Mouse (Mus musculus) limb, embryonic 14.5 days (tissue): ENCODE measurements around the gene Zfp385c. TPM values are rescaled to one million over a fixed set of nuclear protein-coding genes. Genes with fewer than 3 reads are reported as not detected.
A peak's percentile ranks its signal among the peaks of the same experiment; 100 is the strongest.

Experiments
- ATAC-seq: fragments of 200-750 bp; cut with Nextera tagmentation; 2 replicates; pipeline ENCODE4 v1.8.0; 2017; ENCODE audit warnings: low read depth, moderate number of reproducible peaks, moderate TSS enrichment; ENCODE audit not compliant: low FRiP score
- DNase-seq: peaks from one replicate; pipeline ENCODE4 v3.0.0-alpha.2; 2015; ENCODE audit warnings: low spot score
- H3K27ac ChIP-seq: fragments of 300-500 bp; sonication (generic); replicated peaks from 2 replicates; pipeline ENCODE4 v1.5.1; 2014; ENCODE audit warnings: low read depth, mild to moderate bottlenecking, low read length, moderate library complexity, mixed read lengths
- H3K27me3 ChIP-seq: fragments of 300-500 bp; sonication (generic); 2 replicates; pipeline ENCODE4 v1.6.1; 2014; ENCODE audit warnings: low read length, mixed read lengths; ENCODE audit not compliant: control insufficient read depth, insufficient read depth
- H3K36me3 ChIP-seq: fragments of 300-500 bp; sonication (generic); 2 replicates; pipeline ENCODE4 v1.6.1; 2014; ENCODE audit warnings: mild to moderate bottlenecking, low read length, moderate library complexity, mixed read lengths; ENCODE audit not compliant: control insufficient read depth, insufficient read depth
- H3K4me1 ChIP-seq: fragments of 300-500 bp; sonication (generic); 2 replicates; pipeline ENCODE4 v1.6.1; 2014; ENCODE audit warnings: antibody characterized with exemption, low read length, mixed read lengths; ENCODE audit not compliant: control insufficient read depth, insufficient read depth
- H3K4me2 ChIP-seq: fragments of 300-500 bp; sonication (generic); replicated peaks from 2 replicates; pipeline ENCODE4 v1.6.1; 2014; ENCODE audit warnings: low read depth, mild to moderate bottlenecking, low read length, moderate library complexity; ENCODE audit not compliant: severe bottlenecking
- H3K4me3 ChIP-seq: fragments of 300-500 bp; sonication (generic); replicated peaks from 2 replicates; pipeline ENCODE4 v1.5.1; 2014; ENCODE audit warnings: low read length
- H3K9ac ChIP-seq: fragments of 300-500 bp; sonication (generic); 2 replicates; pipeline ENCODE4 v1.6.1; 2014; ENCODE audit warnings: mild to moderate bottlenecking, low read depth, low read length, moderate library complexity; ENCODE audit not compliant: severe bottlenecking
- H3K9me3 ChIP-seq: fragments of 300-500 bp; sonication (generic); 2 replicates; pipeline ENCODE4 v1.6.1; 2016; ENCODE audit warnings: low read length; ENCODE audit not compliant: control insufficient read depth
- POLR2A ChIP-seq: fragments of 200-500 bp; IDR thresholded peaks from 2 replicates; pipeline ENCODE4 v1.8.0; 2012; ENCODE audit warnings: inconsistent platforms, mild to moderate bottlenecking, moderate library complexity, borderline replicate concordance; ENCODE audit not compliant: insufficient read depth, insufficient read length; ENCODE audit errors: extremely low read depth
- WGBS: fragments of 180-500 bp; shearing (Covaris S2); extraction: QIAGEN DNeasy Blood & Tissue Kit; methylation state at CpG from one replicate; pipeline ENCODE4 v1.1.7; 2014; 5-methylcytosine and 5-hydroxymethylcytosine counted together
- polyA plus RNA-seq, 2 experiments: library from polyadenylated mRNA; depleted of rRNA in 1 of 2; stranded (reverse) in 1 of 2; unstranded in 1 of 2; fragments of >200 nt; fragmentation: Nextera tagmentation in 1 of 2; extraction: Ambion mirVana in 1 of 2; gene quantifications; 2 replicates each; pipeline versions ENCODE4 v1.2.1 to v1.2.3; 2012 to 2014

The Zfp385c gene
- polyA plus RNA-seq, 2 experiments = 0.72 to 6.4 TPM

GRCm38 (mm10) chr11:100628056-100628455 is 64.2 kb downstream of the Zfp385c start:
- 88% methylated on average over 5 of the region's 5 CpGs for WGBS
- DNase-seq (no peak), ATAC-seq (no peak)
- Histone ChIP-seq H3K9ac (no peak overlapping the region), H3K9me3 (no peaks in the 10 kb centered on the region), H3K4me3 (no peak overlapping the region), H3K4me2 (no peak overlapping the region), H3K27me3 (no peaks in the 10 kb centered on the region), H3K4me1 (peaks cover 8% of the 10 kb centered on the region; the same call in 1 of the 2 replicates), H3K36me3 (peaks cover 26% of the 10 kb centered on the region), H3K27ac (no peak overlapping the region)
- no peak for TF ChIP-seq POLR2A

GRCm38 (mm10) chr11:100626701-100627195 is 65.5 kb downstream of the Zfp385c start:
- H3K36me3 ChIP-seq = peaks cover 26% of the 10 kb centered on the region
- no peaks in the 10 kb centered on the region for H3K9me3 ChIP-seq
- WGBS = 30% methylated on average over 9 of the region's 9 CpGs
- ATAC-seq (no peak), DNase-seq (peak; percentile 63)
- no peak for TF ChIP-seq POLR2A
- no peaks in the 10 kb centered on the region for H3K27me3 ChIP-seq
- H3K9ac ChIP-seq = no peak overlapping the region
- H3K4me3 ChIP-seq = no peak overlapping the region
- H3K27ac ChIP-seq = no peak overlapping the region
- no peak overlapping the region for H3K4me2 ChIP-seq
- peaks cover 11% of the 10 kb centered on the region; the same call in 1 of the 2 replicates for H3K4me1 ChIP-seq

- WGBS = 91% methylated on average over 23 of the region's 23 CpGs
- Histone ChIP-seq H3K27me3 (no peaks in the 10 kb centered on the region), H3K36me3 (peaks cover 26% of the 10 kb centered on the region), H3K9me3 (no peaks in the 10 kb centered on the region), H3K4me3 (no peak overlapping the region), H3K4me1 (peaks cover 11% of the 10 kb centered on the region; the same call in 1 of the 2 replicates), H3K9ac (no peak overlapping the region), H3K4me2 (no peak overlapping the region), H3K27ac (no peak overlapping the region)
- DNase-seq (no peak), ATAC-seq (no peak)
- TF ChIP-seq POLR2A = no peak
Observed at GRCm38 (mm10) chr11:100625754-100626700, 66.2 kb downstream of the Zfp385c start.

GRCm38 (mm10) chr11:100623867-100624266 is 68.4 kb downstream of the Zfp385c start:
- no peaks in the 10 kb centered on the region for H3K9me3 ChIP-seq
- H3K27me3 ChIP-seq = no peaks in the 10 kb centered on the region
- DNase-seq (peak; percentile 49), ATAC-seq (no peak)
- peak overlapping the region; percentile 52 for H3K4me2 ChIP-seq
- no peak overlapping the region for H3K27ac ChIP-seq
- H3K4me1 ChIP-seq = peaks cover 16% of the 10 kb centered on the region
- WGBS = 37% methylated on average over 5 of the region's 5 CpGs
- H3K9ac ChIP-seq = no peak overlapping the region
- peaks cover 26% of the 10 kb centered on the region for H3K36me3 ChIP-seq
- H3K4me3 ChIP-seq = peak overlapping the region; percentile 73
- TF ChIP-seq POLR2A = no peak

- Histone ChIP-seq H3K4me3 (peak overlapping the region; percentile 73), H3K4me1 (peaks cover 21% of the 10 kb centered on the region), H3K9ac (peak overlapping the region; percentile 86), H3K9me3 (no peaks in the 10 kb centered on the region), H3K27ac (peak overlapping the region; percentile 76), H3K4me2 (peak overlapping the region; percentile 52), H3K36me3 (peaks cover 26% of the 10 kb centered on the region), H3K27me3 (no peaks in the 10 kb centered on the region)
- DNase-seq (peak; percentile 93), ATAC-seq (peak; percentile 82)
- WGBS = under 1% methylated on average over 24 of the region's 24 CpGs
- TF ChIP-seq POLR2A = peak; percentile 95; the same call in 1 of the 2 replicates
Observed at GRCm38 (mm10) chr11:100622714-100623113, 69.5 kb downstream of the Zfp385c start.
